ENCODE assay signal across 8 mouse cellular contexts in the genomic region with DNA sequence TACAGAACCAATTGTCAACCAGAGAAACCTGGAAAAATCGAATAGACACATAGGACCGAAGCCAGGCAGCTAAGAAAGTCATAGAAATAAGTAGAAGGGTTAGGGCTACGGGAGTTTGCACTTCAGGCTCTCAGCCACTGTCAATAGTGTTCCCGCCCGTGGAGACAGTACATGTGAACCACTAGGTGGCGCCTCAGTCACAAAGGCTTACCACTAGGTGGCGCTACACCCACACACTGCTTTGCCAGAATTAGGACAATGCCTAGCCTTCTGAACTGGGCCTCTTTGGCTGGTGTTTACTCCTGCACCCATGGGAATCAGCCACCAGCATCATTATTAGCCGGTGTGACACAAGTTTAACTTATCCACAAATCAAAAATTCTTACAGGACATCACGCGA. TPM values are rescaled to one million over a fixed set of nuclear protein-coding genes. Genes with fewer than 3 reads are reported as not detected.
A peak's percentile ranks its signal among the peaks of the same experiment; 100 is the strongest.
DNase-seq lines count a peak whose midpoint lies in the region; ATAC-seq lines count a peak whose summit lies in the region.

No protein-coding gene starts in this region.

- H3K4me1 ChIP-seq in forebrain, embryonic 11.5 days (replicated peaks; ENCODE audit: control insufficient read depth, insufficient read depth, low read length) = peaks cover 9% of the 10 kb centered on the region; the same call in 1 of the 2 replicates
- peaks cover 31% of the 10 kb centered on the region for H3K4me1 ChIP-seq in forebrain, embryonic 12.5 days
- peaks cover 10% of the 10 kb centered on the region; the same call in 1 of the 2 replicates for H3K4me1 ChIP-seq in intestine, embryonic 15.5 days (replicated peaks)
- peaks cover 39% of the 10 kb centered on the region for H3K4me1 ChIP-seq in midbrain, embryonic 13.5 days (replicated peaks)

- no peaks in the 10 kb centered on the region for H3K27me3 ChIP-seq in forebrain, embryonic 11.5 days (ENCODE audit: control insufficient read depth, insufficient read depth, low read length)
- no peaks in the 10 kb centered on the region for H3K27me3 ChIP-seq in forebrain, embryonic 12.5 days
- no peaks in the 10 kb centered on the region for H3K27me3 ChIP-seq in intestine, embryonic 15.5 days (replicated peaks)
- no peaks in the 10 kb centered on the region for H3K27me3 ChIP-seq in midbrain, embryonic 13.5 days

- intact Hi-C loops in left cerebral cortex, postnatal 10 days (cut with DNase I) = loop anchor here (2.0 to 10.0 kb wide), 3 partner anchors 107 to 535 kb away; no protein-coding TSS in a partner anchor

- H3K9ac ChIP-seq in forebrain, embryonic 11.5 days (ENCODE audit: low read length) = no peak overlapping the region
- H3K9ac ChIP-seq in forebrain, embryonic 12.5 days = no peak overlapping the region
- no peak overlapping the region for H3K9ac ChIP-seq in intestine, embryonic 15.5 days
- H3K9ac ChIP-seq in midbrain, embryonic 13.5 days (replicated peaks) = no peak overlapping the region

- 33% methylated on average over 10 of the region's 10 CpGs for WGBS in forebrain, embryonic 11.5 days
- WGBS in forebrain, embryonic 12.5 days = 30% methylated on average over 10 of the region's 10 CpGs
- 35% methylated on average over 10 of the region's 10 CpGs for WGBS in intestine, embryonic 15.5 days
- WGBS in midbrain, embryonic 13.5 days = 30% methylated on average over 10 of the region's 10 CpGs

- no peaks in the 10 kb centered on the region for H3K36me3 ChIP-seq in forebrain, embryonic 11.5 days (ENCODE audit: control insufficient read depth, insufficient read depth, low read length)
- peaks cover 34% of the 10 kb centered on the region for H3K36me3 ChIP-seq in forebrain, embryonic 12.5 days (replicated peaks)
- peaks cover 6% of the 10 kb centered on the region for H3K36me3 ChIP-seq in intestine, embryonic 15.5 days
- H3K36me3 ChIP-seq in midbrain, embryonic 13.5 days = peaks cover 38% of the 10 kb centered on the region

- no peak overlapping the region for H3K4me3 ChIP-seq in forebrain, embryonic 11.5 days (ENCODE audit: low read depth, low read length)
- H3K4me3 ChIP-seq in forebrain, embryonic 12.5 days (replicated peaks) = no peak overlapping the region
- no peak overlapping the region for H3K4me3 ChIP-seq in intestine, embryonic 15.5 days (replicated peaks)
- H3K4me3 ChIP-seq in midbrain, embryonic 13.5 days (replicated peaks) = no peak overlapping the region

- no peak overlapping the region for H3K4me2 ChIP-seq in forebrain, embryonic 11.5 days (ENCODE audit: low read depth, low read length, severe bottlenecking)
- H3K4me2 ChIP-seq in forebrain, embryonic 12.5 days = no peak overlapping the region
- H3K4me2 ChIP-seq in intestine, embryonic 15.5 days (replicated peaks) = no peak overlapping the region
- no peak overlapping the region for H3K4me2 ChIP-seq in midbrain, embryonic 13.5 days (replicated peaks)

- peak; percentile 90 for DNase-seq in forebrain, embryonic 11.5 days (ENCODE audit: low spot score)
- DNase-seq in cerebellum, adult 11 months = peak; percentile 86
- DNase-seq in frontal cortex, adult 2 months (ENCODE audit: extremely low spot score in 1 of 2, low spot score in 1 of 2) = peak; percentile 53 to 95
- DNase-seq in left cerebral cortex, postnatal 10 days (ENCODE audit: extremely low spot score in 1 of 2, low spot score in 2 of 2) = peak; percentile 81 to 83
- DNase-seq in spleen, postnatal 14 days (ENCODE audit: low spot score in 2 of 2) = peak; percentile 56 to 80

- H3K9me3 ChIP-seq in forebrain, embryonic 11.5 days (ENCODE audit: control insufficient read depth, low read length) = no peaks in the 10 kb centered on the region
- H3K9me3 ChIP-seq in forebrain, embryonic 12.5 days = no peaks in the 10 kb centered on the region
- H3K9me3 ChIP-seq in intestine, embryonic 15.5 days = no peaks in the 10 kb centered on the region
- no peaks in the 10 kb centered on the region for H3K9me3 ChIP-seq in midbrain, embryonic 13.5 days

- no peak overlapping the region for H3K27ac ChIP-seq in forebrain, embryonic 11.5 days (ENCODE audit: low read depth, low read length)
- no peak overlapping the region for H3K27ac ChIP-seq in forebrain, embryonic 12.5 days
- no peak overlapping the region for H3K27ac ChIP-seq in intestine, embryonic 15.5 days
- no peak overlapping the region for H3K27ac ChIP-seq in midbrain, embryonic 13.5 days

- ATAC-seq in forebrain, embryonic 11.5 days (replicated peaks; ENCODE audit: low FRiP score) = 0 out of 2 replicates have a peak, but pooled peaks have one; percentile 31
- ATAC-seq in forebrain, embryonic 12.5 days (ENCODE audit: low FRiP score) = no peak
- ATAC-seq in intestine, embryonic 15.5 days = peak; percentile 27
- peak; percentile 22; the same call in 1 of the 2 replicates for ATAC-seq in midbrain, embryonic 13.5 days

RNA-seq across cellular contexts. Expression of gene Pink1, which starts 6.6 kb away (rescaled TPM):
- 19.4 and 21.5 TPM in 2 replicates for polyA plus RNA-seq in forebrain, embryonic 11.5 days (2014; fragmentation: Nextera tagmentation; extraction: Ambion mirVana)
- 53.9 and 57.0 TPM in 2 replicates for polyA plus RNA-seq in forebrain, embryonic 12.5 days (2016; fragmentation: Nextera tagmentation; extraction: Ambion mirVana)
- 327 and 338 TPM in 2 replicates for polyA plus RNA-seq in frontal cortex, adult 2 months (2012; rRNA removed)
- 35.9 and 36.1 TPM in 2 replicates for polyA plus RNA-seq in intestine, embryonic 15.5 days (2015; fragmentation: Nextera tagmentation; extraction: Ambion mirVana)
- 100 to 1,000 TPM; 148 to 152 TPM for total RNA-seq in left cerebral cortex, postnatal 10 days (2021)
- 79.8 and 89.2 TPM in 2 replicates for polyA plus RNA-seq in midbrain, embryonic 13.5 days (2015; fragmentation: Nextera tagmentation; extraction: Ambion mirVana)

RNA-seq across cellular contexts. Expression of gene Ddost, which starts 15.0 kb away (rescaled TPM):
- polyA plus RNA-seq in forebrain, embryonic 11.5 days (2014; fragmentation: Nextera tagmentation; extraction: Ambion mirVana) = 200 and 227 TPM in 2 replicates
- polyA plus RNA-seq in forebrain, embryonic 12.5 days (2016; fragmentation: Nextera tagmentation; extraction: Ambion mirVana) = 193 and 209 TPM in 2 replicates
- polyA plus RNA-seq in frontal cortex, adult 2 months (2012; rRNA removed) = 89.8 and 93.1 TPM in 2 replicates
- polyA plus RNA-seq in intestine, embryonic 15.5 days (2015; fragmentation: Nextera tagmentation; extraction: Ambion mirVana) = 379 and 414 TPM in 2 replicates
- total RNA-seq in left cerebral cortex, postnatal 10 days (2021) = 100 to 1,000 TPM; 112 to 114 TPM
- 192 and 200 TPM in 2 replicates for polyA plus RNA-seq in midbrain, embryonic 13.5 days (2015; fragmentation: Nextera tagmentation; extraction: Ambion mirVana)

RNA-seq across cellular contexts. Expression of gene Cda, which starts 48.3 kb away (rescaled TPM):
- 1.9 and 2.2 TPM in 2 replicates for polyA plus RNA-seq in forebrain, embryonic 11.5 days (2014; fragmentation: Nextera tagmentation; extraction: Ambion mirVana)
- polyA plus RNA-seq in forebrain, embryonic 12.5 days (2016; fragmentation: Nextera tagmentation; extraction: Ambion mirVana) = 1.6 and 1.8 TPM in 2 replicates
- 3.6 and 3.7 TPM in 2 replicates for polyA plus RNA-seq in frontal cortex, adult 2 months (2012; rRNA removed)
- polyA plus RNA-seq in intestine, embryonic 15.5 days (2015; fragmentation: Nextera tagmentation; extraction: Ambion mirVana) = 26.5 and 30.5 TPM in 2 replicates
- total RNA-seq in left cerebral cortex, postnatal 10 days (2021) = 1 to 10 TPM; 2.0 to 3.4 TPM
- 2.2 and 2.6 TPM in 2 replicates for polyA plus RNA-seq in midbrain, embryonic 13.5 days (2015; fragmentation: Nextera tagmentation; extraction: Ambion mirVana)
